Mouse (Mus musculus): ENCODE data around the gene Rnf157.

DNA sequence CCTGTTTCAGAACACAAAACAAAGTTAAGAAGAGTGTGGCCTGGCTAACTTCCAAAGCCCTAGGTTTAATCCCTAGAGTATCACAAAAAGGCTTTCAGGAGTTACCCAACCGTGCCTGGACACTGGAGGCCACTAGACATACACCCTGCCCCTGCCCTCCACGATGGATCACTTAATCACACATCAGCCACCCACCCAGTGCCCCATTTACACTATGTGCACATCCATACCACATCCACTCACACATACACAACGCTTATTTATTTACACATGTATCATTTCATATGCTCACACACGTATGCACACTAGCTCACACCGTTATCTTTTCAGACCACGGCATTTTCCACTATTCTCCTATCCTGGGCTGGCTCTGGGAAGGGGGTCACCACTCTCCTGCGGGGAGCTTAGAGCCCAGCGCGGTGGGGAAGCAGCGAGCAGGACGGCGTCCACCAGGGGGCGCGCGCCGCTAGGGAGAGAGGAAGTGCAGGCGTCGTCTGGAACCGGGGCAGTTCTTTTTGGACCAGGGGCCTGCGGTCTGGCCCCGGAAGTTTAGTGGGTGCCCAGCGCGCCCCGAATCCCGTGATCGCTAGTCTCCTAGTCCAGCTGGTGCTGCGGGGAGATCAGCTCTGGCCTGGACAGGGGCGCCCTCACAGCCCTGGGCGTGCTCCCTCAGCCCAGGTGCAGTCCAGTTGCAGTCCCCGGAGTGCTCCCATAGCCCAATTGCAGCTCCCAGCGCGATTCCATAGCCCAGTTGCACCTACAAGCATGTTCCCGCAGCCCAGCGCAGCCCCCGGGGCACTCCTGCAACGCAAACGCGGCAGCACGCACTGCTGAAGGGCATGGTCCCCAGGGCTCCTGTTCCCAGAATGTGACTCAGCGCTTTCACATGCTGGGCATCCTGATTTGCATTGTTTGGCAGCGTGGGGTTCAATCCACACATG is 93.8 kb downstream of the Rnf157 start:
- TF ChIP-seq CTCF (IDR thresholded peaks at IDR 0.05; ENCODE audit: extremely low read depth, insufficient read depth, low read length) (peak; percentile 71), POLR2A (IDR thresholded peaks at IDR 0.05; ENCODE audit: extremely low read depth, insufficient read depth, low read length) (no peak)

Measured in cortical plate, adult 2 months (tissue).